Mouse (Mus musculus) erythroid progenitor cell, adult 5-6 weeks (primary cell): ENCODE measurements around the gene Ltbp2. TPM values are rescaled to one million over a fixed set of nuclear protein-coding genes. Genes with fewer than 3 reads are reported as not detected.
A peak's percentile ranks its signal among the peaks of the same experiment; 100 is the strongest.

Experiments used
- ATAC-seq: replicated peaks from 2 replicates; pipeline ENCODE4 v1.8.0; 2016; ENCODE audit warnings: moderate number of reproducible peaks, mild to moderate bottlenecking, moderate TSS enrichment, inconsistent platforms; ENCODE audit not compliant: poor library complexity, low FRiP score, severe bottlenecking
- total RNA-seq, 2 experiments: library from RNA; stranded (forward) in 1 of 2; stranded (reverse) in 1 of 2; fragments of 150-400 nt in 1 of 2; fragments of 186-747, 209-891 nt in 1 of 2; gene quantifications; 2 replicates each; pipeline versions ENCODE4 v1.2.3 to v1.2.4; 2015 to 2017; ENCODE audit warnings: low replicate concordance in 2 of 2

The Ltbp2 gene
- total RNA-seq, 2 experiments from 2014 or later: 1.3 to 3.3 TPM

GRCm38 (mm10) chr12:84842706-84843105 is 33.6 kb downstream of the Ltbp2 start:
- no peak for ATAC-seq

GRCm38 (mm10) chr12:84841158-84842140 is 34.9 kb downstream of the Ltbp2 start:
- no peak for ATAC-seq

- no peak for ATAC-seq
Measured at GRCm38 (mm10) chr12:84840734-84841133, 35.6 kb downstream of the Ltbp2 start.

- ATAC-seq: no peak
Measured at GRCm38 (mm10) chr12:84839965-84840364, 36.4 kb downstream of the Ltbp2 start.

- no peak for ATAC-seq
Measured at GRCm38 (mm10) chr12:84835626-84836025, 40.7 kb downstream of the Ltbp2 start.

GRCm38 (mm10) chr12:84834773-84835172 is 41.6 kb downstream of the Ltbp2 start:
- ATAC-seq: no peak

GRCm38 (mm10) chr12:84831648-84832047 is 44.7 kb downstream of the Ltbp2 start:
- no peak for ATAC-seq

GRCm38 (mm10) chr12:84831141-84831540 is 45.2 kb downstream of the Ltbp2 start:
- ATAC-seq: no peak

- ATAC-seq: no peak
Measured at GRCm38 (mm10) chr12:84830438-84830837, 45.9 kb downstream of the Ltbp2 start.

GRCm38 (mm10) chr12:84829913-84830312 is 46.4 kb downstream of the Ltbp2 start:
- no peak for ATAC-seq

GRCm38 (mm10) chr12:84829109-84829724 is 47.1 kb downstream of the Ltbp2 start:
- ATAC-seq: no peak

GRCm38 (mm10) chr12:84827384-84827933 is 48.9 kb downstream of the Ltbp2 start:
- ATAC-seq: no peak

- no peak for ATAC-seq
Measured at GRCm38 (mm10) chr12:84824203-84824602, 52.1 kb downstream of the Ltbp2 start.

- no peak for ATAC-seq
Measured at GRCm38 (mm10) chr12:84823601-84824000, 52.7 kb downstream of the Ltbp2 start.

GRCm38 (mm10) chr12:84819236-84820168 is 56.8 kb downstream of the Ltbp2 start:
- peak; percentile 93 for ATAC-seq

GRCm38 (mm10) chr12:84818496-84818895 is 57.8 kb downstream of the Ltbp2 start:
- ATAC-seq: 0 out of 2 replicates have a peak, but pooled peaks have one; percentile 23

GRCm38 (mm10) chr12:84814663-84815325 is 61.5 kb downstream of the Ltbp2 start:
- ATAC-seq: no peak

GRCm38 (mm10) chr12:84813773-84814172 is 62.6 kb downstream of the Ltbp2 start:
- no peak for ATAC-seq

- no peak for ATAC-seq
Measured at GRCm38 (mm10) chr12:84812004-84812403, 64.3 kb downstream of the Ltbp2 start.
